Mouse (Mus musculus): Measurements from ENCODE around the gene Rtp4. TPM values are rescaled to one million over a fixed set of nuclear protein-coding genes. Genes with fewer than 3 reads are reported as not detected.

Gene Rtp4
- 2.7 and 3.1 TPM in 2 replicates for polyA plus RNA-seq (2014; fragmentation: Nextera tagmentation; extraction: Ambion mirVana)

DNA sequence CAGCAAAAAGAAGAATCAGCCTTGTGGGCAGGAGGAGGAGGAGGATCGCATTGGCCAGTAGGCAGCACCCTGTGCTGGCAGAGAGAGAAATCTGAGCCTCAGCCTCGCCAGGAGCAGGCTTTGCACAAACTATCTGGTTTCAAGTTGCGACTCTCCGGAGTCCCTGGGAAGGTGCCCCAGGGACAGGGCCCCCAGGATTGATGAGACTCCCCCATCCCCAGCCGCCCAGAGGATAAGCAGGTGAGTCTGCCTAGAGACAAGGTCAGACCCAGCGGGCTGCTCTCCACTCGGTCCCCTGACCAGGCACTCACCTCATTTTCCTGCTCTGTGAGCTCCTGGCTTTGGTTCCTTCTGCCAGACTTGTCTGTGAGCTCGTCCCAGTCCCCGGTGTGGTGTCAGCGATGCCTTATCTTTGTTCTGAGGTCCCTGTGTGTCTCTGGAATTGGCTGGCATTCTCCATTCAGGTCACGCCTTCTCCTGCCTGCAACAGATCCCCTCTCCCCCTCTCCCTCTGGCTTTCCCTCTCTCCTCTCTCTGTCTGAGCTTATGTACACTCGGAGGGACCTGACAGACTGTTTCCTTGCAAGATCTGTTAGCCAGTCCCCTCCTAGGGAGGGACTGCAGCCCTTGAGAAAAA is at the start of gene Rtp4, which contains the start of gene Masp1:
Gene Rtp4 (plus strand): TSS at position 57 of the 637 bp plus-strand sequence.
Gene Masp1 (minus strand): TSS at position 581 of the 637 bp plus-strand sequence.
- peak within 1 kb of the TSS; percentile 76 for H3K9ac ChIP-seq (ENCODE audit: low read depth, low read length)
- ATAC-seq (ENCODE audit: low FRiP score) = peak; percentile 91
- no peaks in the 10 kb centered on the region for H3K36me3 ChIP-seq (ENCODE audit: control insufficient read depth, insufficient read depth, low read length)
- DNase-seq (ENCODE audit: low spot score) = peak; percentile 65
- peaks cover 4% of the 10 kb centered on the region; the same call in 1 of the 2 replicates for H3K4me1 ChIP-seq (replicated peaks; ENCODE audit: control insufficient read depth, insufficient read depth, low read length)
- H3K27me3 ChIP-seq (ENCODE audit: control insufficient read depth, insufficient read depth, low read length) = no peaks in the 10 kb centered on the region
- H3K27ac ChIP-seq (ENCODE audit: low read depth, low read length) = peak within 1 kb of the TSS; percentile 86
- H3K9me3 ChIP-seq (ENCODE audit: control insufficient read depth, low read length) = no peaks in the 10 kb centered on the region
- peak within 1 kb of the TSS; percentile 46 for H3K4me3 ChIP-seq (ENCODE audit: low read depth, low read length)
- WGBS = 1% methylated on average over 12 of the region's 12 CpGs
- H3K4me2 ChIP-seq (replicated peaks; ENCODE audit: low read depth, low read length) = peak within 1 kb of the TSS; percentile 78

DNA sequence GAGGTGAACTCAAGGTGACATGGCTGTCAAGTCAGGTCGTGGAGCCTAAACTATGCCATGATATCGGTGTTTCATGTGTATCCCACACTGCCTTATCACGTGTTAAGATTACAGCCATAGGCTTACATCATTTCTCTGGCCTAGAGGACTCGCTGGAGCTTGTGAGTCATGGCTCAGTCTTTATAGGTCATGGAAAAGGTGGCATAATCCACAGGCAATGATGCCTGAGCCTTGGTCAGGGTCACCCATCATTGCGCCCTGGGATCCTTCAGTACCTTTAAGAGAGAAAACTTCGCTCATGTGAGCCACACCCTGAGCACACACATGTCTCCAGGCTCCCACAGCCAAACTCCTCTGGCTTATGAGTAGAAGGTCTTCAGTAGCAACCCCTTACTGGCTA is 48.5 kb upstream of the Rtp4 start:
- DNase-seq (ENCODE audit: low spot score) (no peak), ATAC-seq (ENCODE audit: low FRiP score) (no peak)
- H3K4me2 ChIP-seq (replicated peaks; ENCODE audit: low read depth, low read length) = no peak overlapping the region
- H3K27me3 ChIP-seq (ENCODE audit: control insufficient read depth, insufficient read depth, low read length) = no peaks in the 10 kb centered on the region
- H3K4me1 ChIP-seq (replicated peaks; ENCODE audit: control insufficient read depth, insufficient read depth, low read length) = no peaks in the 10 kb centered on the region
- WGBS = 88% methylated on average over 6 of the region's 6 CpGs
- no peak overlapping the region for H3K4me3 ChIP-seq (ENCODE audit: low read depth, low read length)
- no peaks in the 10 kb centered on the region for H3K9me3 ChIP-seq (ENCODE audit: control insufficient read depth, low read length)
- H3K27ac ChIP-seq (ENCODE audit: low read depth, low read length) = no peak overlapping the region
- H3K9ac ChIP-seq (ENCODE audit: low read depth, low read length) = no peak overlapping the region
- no peaks in the 10 kb centered on the region; the same call in 1 of the 2 replicates for H3K36me3 ChIP-seq (ENCODE audit: control insufficient read depth, insufficient read depth, low read length)

DNA sequence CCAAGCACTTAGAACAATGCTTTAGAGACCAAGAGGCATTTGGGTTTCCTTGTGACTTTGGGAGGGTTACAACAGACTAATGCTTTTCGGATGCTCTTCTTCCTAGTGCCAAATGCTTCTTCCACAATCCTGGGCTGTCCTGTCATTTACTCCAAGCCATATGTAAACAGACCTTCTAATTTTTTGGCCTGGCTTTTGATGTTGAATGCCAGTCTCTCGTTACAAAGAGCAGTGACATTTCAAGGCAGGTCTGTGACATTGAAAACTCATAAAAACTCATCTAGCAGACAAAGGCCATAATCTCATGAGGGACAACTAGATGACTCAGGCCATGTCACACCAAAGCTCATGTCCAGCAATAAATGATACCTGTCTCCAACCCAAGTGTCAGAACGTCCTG is 48.0 kb upstream of the Rtp4 start:
- no peak overlapping the region for H3K4me3 ChIP-seq (ENCODE audit: low read depth, low read length)
- no peak overlapping the region for H3K9ac ChIP-seq (ENCODE audit: low read depth, low read length)
- H3K4me1 ChIP-seq (replicated peaks; ENCODE audit: control insufficient read depth, insufficient read depth, low read length) = no peaks in the 10 kb centered on the region
- DNase-seq (ENCODE audit: low spot score) = no peak
- no peaks in the 10 kb centered on the region for H3K9me3 ChIP-seq (ENCODE audit: control insufficient read depth, low read length)
- H3K4me2 ChIP-seq (replicated peaks; ENCODE audit: low read depth, low read length) = no peak overlapping the region
- no peak overlapping the region for H3K27ac ChIP-seq (ENCODE audit: low read depth, low read length)
- H3K36me3 ChIP-seq (ENCODE audit: control insufficient read depth, insufficient read depth, low read length) = no peaks in the 10 kb centered on the region; the same call in 1 of the 2 replicates
- no peak for ATAC-seq (ENCODE audit: low FRiP score)
- H3K27me3 ChIP-seq (ENCODE audit: control insufficient read depth, insufficient read depth, low read length) = no peaks in the 10 kb centered on the region
- WGBS = 82% methylated on average over 3 of the region's 3 CpGs

DNA sequence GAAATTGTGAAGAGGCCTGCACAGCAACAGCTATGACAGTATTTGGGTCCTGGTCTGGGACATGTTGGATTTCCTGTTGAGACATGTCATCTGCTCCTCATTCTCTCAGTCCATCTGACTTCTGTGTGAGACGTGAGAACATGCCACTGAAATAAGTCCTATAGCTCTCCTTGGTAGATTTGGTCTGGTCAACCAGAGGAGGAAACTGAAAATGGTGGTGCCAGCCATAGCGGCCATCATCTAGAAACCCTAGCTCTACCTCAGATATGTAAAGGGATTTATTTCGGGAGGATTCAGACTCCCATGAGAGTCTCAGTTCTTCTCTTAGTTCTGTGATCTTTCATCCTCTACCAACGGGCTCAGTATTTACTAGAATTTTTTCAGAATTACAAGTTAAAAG is 44.4 kb upstream of the Rtp4 start:
- no peak overlapping the region for H3K9ac ChIP-seq (ENCODE audit: low read depth, low read length)
- no peaks in the 10 kb centered on the region for H3K36me3 ChIP-seq (ENCODE audit: control insufficient read depth, insufficient read depth, low read length)
- H3K27me3 ChIP-seq (ENCODE audit: control insufficient read depth, insufficient read depth, low read length) = no peaks in the 10 kb centered on the region
- H3K4me2 ChIP-seq (replicated peaks; ENCODE audit: low read depth, low read length) = no peak overlapping the region
- no peak for ATAC-seq (ENCODE audit: low FRiP score)
- WGBS = 91% methylated on average over 4 of the region's 4 CpGs
- H3K27ac ChIP-seq (ENCODE audit: low read depth, low read length) = no peak overlapping the region
- H3K9me3 ChIP-seq (ENCODE audit: control insufficient read depth, low read length) = no peaks in the 10 kb centered on the region
- H3K4me3 ChIP-seq (ENCODE audit: low read depth, low read length) = no peak overlapping the region
- no peaks in the 10 kb centered on the region for H3K4me1 ChIP-seq (replicated peaks; ENCODE audit: control insufficient read depth, insufficient read depth, low read length)
- no peak for DNase-seq (ENCODE audit: low spot score)

DNA sequence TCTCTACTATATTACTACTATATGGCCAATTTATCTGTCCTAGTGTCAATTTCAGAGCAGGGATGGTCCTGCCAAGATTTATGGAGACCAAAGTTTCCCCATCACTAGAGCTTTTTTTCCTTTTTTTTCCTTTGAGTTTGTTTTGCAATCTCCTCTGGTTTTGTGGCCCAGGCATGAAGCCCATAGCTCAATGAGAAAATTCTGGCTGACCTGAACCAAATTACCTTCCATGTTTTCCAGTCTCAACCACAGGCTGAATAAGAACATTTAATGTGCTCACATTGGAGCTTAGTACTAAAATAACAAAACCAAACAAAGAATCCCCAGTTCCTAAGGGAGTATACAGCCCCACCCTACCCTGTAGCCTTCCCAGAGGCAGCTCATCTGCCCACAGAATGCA is 43.5 kb upstream of the Rtp4 start:
- ATAC-seq (ENCODE audit: low FRiP score) = no peak
- H3K9me3 ChIP-seq (ENCODE audit: control insufficient read depth, low read length) = no peaks in the 10 kb centered on the region
- H3K36me3 ChIP-seq (ENCODE audit: control insufficient read depth, insufficient read depth, low read length) = no peaks in the 10 kb centered on the region
- H3K27ac ChIP-seq (ENCODE audit: low read depth, low read length) = no peak overlapping the region
- no peak for DNase-seq (ENCODE audit: low spot score)
- H3K4me3 ChIP-seq (ENCODE audit: low read depth, low read length) = no peak overlapping the region
- no peak overlapping the region for H3K4me2 ChIP-seq (replicated peaks; ENCODE audit: low read depth, low read length)
- no peak overlapping the region for H3K9ac ChIP-seq (ENCODE audit: low read depth, low read length)
- no peaks in the 10 kb centered on the region for H3K27me3 ChIP-seq (ENCODE audit: control insufficient read depth, insufficient read depth, low read length)
- H3K4me1 ChIP-seq (replicated peaks; ENCODE audit: control insufficient read depth, insufficient read depth, low read length) = no peaks in the 10 kb centered on the region

DNA sequence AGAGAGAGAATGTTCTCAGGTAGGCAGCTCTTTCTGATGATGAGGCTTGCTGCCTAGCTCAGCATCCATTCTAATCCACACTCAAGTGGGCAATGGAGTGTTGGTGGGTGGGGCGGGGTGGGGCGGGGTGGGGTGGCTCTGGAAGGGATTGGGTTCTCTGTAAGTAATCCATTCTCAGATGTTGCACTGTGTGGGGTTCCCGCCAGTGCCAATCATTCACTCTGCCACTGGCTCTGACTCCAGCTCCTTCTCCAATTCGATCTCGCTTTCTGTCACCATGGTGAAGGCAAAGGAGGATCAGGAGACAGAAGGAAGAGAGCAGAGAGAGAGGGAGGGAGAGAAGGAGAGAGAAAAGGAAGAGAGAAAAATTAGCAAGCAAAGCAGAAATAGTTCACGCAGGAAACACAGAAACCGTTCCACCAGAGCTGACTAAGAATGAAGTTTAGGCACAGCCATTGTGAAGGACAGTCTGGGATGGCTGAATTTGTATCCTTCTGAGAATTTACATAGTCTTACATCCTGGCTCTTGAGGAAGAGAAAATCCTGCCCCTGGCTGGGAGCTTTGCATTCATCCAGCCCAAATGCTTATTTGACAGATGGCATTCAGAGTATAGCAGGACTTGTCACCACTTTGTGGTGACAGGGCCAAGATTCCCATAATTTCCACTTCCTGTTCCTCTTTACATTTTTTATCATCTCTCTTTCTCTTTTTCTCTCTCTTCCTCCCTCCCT is 40.1 kb upstream of the Rtp4 start:
- Histone ChIP-seq H3K4me3 (ENCODE audit: low read depth, low read length) (no peak overlapping the region), H3K4me2 (replicated peaks; ENCODE audit: low read depth, low read length) (no peak overlapping the region), H3K9me3 (ENCODE audit: control insufficient read depth, low read length) (no peaks in the 10 kb centered on the region), H3K4me1 (replicated peaks; ENCODE audit: control insufficient read depth, insufficient read depth, low read length) (no peaks in the 10 kb centered on the region), H3K36me3 (ENCODE audit: control insufficient read depth, insufficient read depth, low read length) (no peaks in the 10 kb centered on the region), H3K27me3 (ENCODE audit: control insufficient read depth, insufficient read depth, low read length) (no peaks in the 10 kb centered on the region), H3K27ac (ENCODE audit: low read depth, low read length) (no peak overlapping the region), H3K9ac (ENCODE audit: low read depth, low read length) (no peak overlapping the region)
- ATAC-seq (ENCODE audit: low FRiP score) (no peak), DNase-seq (ENCODE audit: low spot score) (no peak)
- WGBS = 75% methylated on average over 7 of the region's 7 CpGs

DNA sequence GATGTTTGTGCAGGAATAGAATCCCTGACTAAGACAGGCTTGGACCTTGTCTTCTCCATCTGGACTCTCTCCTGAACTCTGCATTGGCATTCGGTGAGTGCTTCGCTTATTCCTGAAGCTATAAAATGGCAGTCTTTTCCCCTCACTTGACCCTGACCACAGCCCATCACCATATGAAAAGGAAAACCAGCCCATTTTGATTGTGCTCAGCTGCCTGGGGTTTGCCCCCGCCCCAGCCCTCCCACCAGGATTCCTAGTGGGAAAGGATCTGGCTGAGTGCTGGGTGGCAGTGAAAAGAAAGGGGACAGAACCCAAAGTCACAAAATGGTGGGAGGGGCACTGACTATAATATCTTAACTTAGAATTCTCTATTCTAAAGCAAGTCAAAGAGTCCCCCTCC is 37.9 kb upstream of the Rtp4 start:
- WGBS = 43% methylated on average over 3 of the region's 3 CpGs
- no peak overlapping the region for H3K4me2 ChIP-seq (replicated peaks; ENCODE audit: low read depth, low read length)

DNA sequence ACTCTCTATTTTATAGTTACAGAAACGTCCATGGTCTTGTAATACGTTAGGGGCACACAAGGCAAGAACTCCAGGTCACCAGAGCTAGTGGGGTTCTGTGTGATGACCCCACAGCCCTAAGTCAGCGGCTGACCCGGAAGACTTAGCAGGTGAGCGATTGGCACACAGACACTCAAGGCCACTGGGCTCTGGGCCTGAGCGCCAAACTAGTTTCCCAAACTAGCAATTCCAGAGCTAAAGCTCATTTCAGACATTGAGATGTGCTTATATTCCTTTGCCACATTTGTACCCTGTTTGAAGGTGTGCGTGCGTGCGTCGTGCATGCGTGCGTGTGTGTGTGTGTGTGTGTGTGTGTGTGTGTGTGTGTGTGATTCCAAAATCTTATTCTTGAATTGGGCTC is 37.2 kb upstream of the Rtp4 start:
- no peaks in the 10 kb centered on the region for H3K27me3 ChIP-seq (ENCODE audit: control insufficient read depth, insufficient read depth, low read length)
- no peak for DNase-seq (ENCODE audit: low spot score)
- no peak overlapping the region for H3K9ac ChIP-seq (ENCODE audit: low read depth, low read length)
- no peaks in the 10 kb centered on the region for H3K4me1 ChIP-seq (replicated peaks; ENCODE audit: control insufficient read depth, insufficient read depth, low read length)
- H3K4me2 ChIP-seq (replicated peaks; ENCODE audit: low read depth, low read length) = no peak overlapping the region
- H3K4me3 ChIP-seq (ENCODE audit: low read depth, low read length) = no peak overlapping the region
- H3K36me3 ChIP-seq (ENCODE audit: control insufficient read depth, insufficient read depth, low read length) = no peaks in the 10 kb centered on the region
- no peaks in the 10 kb centered on the region for H3K9me3 ChIP-seq (ENCODE audit: control insufficient read depth, low read length)
- H3K27ac ChIP-seq (ENCODE audit: low read depth, low read length) = no peak overlapping the region
- no peak for ATAC-seq (ENCODE audit: low FRiP score)
- 94% methylated on average over 12 of the region's 12 CpGs for WGBS

More for the DNA sequence above, 37.9 kb upstream of the Rtp4 start:
- no peaks in the 10 kb centered on the region for H3K4me1 ChIP-seq (replicated peaks; ENCODE audit: control insufficient read depth, insufficient read depth, low read length)
- no peaks in the 10 kb centered on the region for H3K9me3 ChIP-seq (ENCODE audit: control insufficient read depth, low read length)
- no peak overlapping the region for H3K4me3 ChIP-seq (ENCODE audit: low read depth, low read length)
- peak; percentile 12 for DNase-seq (ENCODE audit: low spot score)
- no peak for ATAC-seq (ENCODE audit: low FRiP score)
- no peak overlapping the region for H3K27ac ChIP-seq (ENCODE audit: low read depth, low read length)
- H3K36me3 ChIP-seq (ENCODE audit: control insufficient read depth, insufficient read depth, low read length) = no peaks in the 10 kb centered on the region
- H3K27me3 ChIP-seq (ENCODE audit: control insufficient read depth, insufficient read depth, low read length) = no peaks in the 10 kb centered on the region
- no peak overlapping the region for H3K9ac ChIP-seq (ENCODE audit: low read depth, low read length)

DNA sequence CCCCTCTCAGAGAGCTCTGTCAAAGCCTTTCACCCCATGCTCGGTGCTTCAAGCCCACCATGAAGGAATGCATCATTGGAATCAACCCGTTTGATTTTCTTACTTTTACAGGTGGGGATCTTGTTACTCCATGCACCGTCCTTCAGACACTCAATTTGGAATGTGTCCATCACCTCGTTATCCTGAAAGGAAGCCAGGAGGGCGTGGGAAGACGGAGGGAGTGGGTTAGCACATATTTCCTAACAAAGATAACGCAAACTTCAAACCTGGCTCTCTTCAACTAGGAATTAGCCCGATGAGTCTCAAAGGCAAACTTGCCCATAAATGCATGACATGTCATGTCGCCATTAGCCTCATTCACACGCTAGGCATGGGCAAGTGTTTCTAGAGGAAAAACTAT is 36.8 kb upstream of the Rtp4 start:
- Histone ChIP-seq H3K27ac (ENCODE audit: low read depth, low read length) (no peak overlapping the region), H3K4me1 (replicated peaks; ENCODE audit: control insufficient read depth, insufficient read depth, low read length) (no peaks in the 10 kb centered on the region), H3K36me3 (ENCODE audit: control insufficient read depth, insufficient read depth, low read length) (no peaks in the 10 kb centered on the region), H3K9me3 (ENCODE audit: control insufficient read depth, low read length) (no peaks in the 10 kb centered on the region), H3K4me3 (ENCODE audit: low read depth, low read length) (no peak overlapping the region), H3K27me3 (ENCODE audit: control insufficient read depth, insufficient read depth, low read length) (no peaks in the 10 kb centered on the region), H3K9ac (ENCODE audit: low read depth, low read length) (no peak overlapping the region), H3K4me2 (replicated peaks; ENCODE audit: low read depth, low read length) (no peak overlapping the region)
- DNase-seq (ENCODE audit: low spot score) = no peak
- ATAC-seq (ENCODE audit: low FRiP score) = no peak
- 85% methylated on average over 10 of the region's 10 CpGs for WGBS
